10 mouse cellular contexts compared by ENCODE assay signal in the genomic region with DNA sequence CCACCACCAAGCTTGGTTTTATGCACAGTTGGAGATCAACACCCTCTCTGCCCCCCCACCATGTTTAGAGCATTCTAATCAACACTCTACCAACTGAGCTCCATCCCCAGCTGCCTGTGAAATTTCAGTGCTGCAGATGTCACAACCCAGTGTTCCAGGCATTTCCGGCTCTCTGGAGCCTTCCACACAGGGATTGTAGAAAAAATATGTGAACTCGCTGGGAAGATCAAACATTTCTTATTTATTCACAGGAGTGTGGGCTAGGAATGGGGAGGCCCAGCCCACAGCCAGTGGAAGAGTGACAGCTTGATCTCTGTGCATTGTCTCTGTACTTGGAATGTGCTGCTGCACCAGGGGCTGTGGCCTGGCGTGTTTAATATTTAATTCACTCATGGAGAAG. TPM values are rescaled to one million over a fixed set of nuclear protein-coding genes. Genes with fewer than 3 reads are reported as not detected.
DNase-seq lines count a peak whose midpoint lies in the region; ATAC-seq and TF ChIP-seq lines count a peak whose summit lies in the region.
"Had no signal": no experiment of that assay in that cellular context is flagged by ENCODE, and none has a peak within 500 bp of the region (broad histone marks: within the 10 kb centered on the region; RNA-seq: fewer than 3 reads in every experiment).

No protein-coding gene starts in this region.

- no peak for TF ChIP-seq CTCF in left cerebral cortex, adult 2 months (IDR thresholded peaks at IDR 0.05)

- H3K27me3 ChIP-seq in forebrain, embryonic 10.5 days (ENCODE audit: poor library complexity, severe bottlenecking): peaks cover 12% of the 10 kb centered on the region; the same call in 1 of the 2 replicates
- no peaks in the 10 kb centered on the region for H3K27me3 ChIP-seq in hindbrain, embryonic 16.5 days (replicated peaks; ENCODE audit: control insufficient read depth, insufficient read depth, low read length)
- no peaks in the 10 kb centered on the region for H3K27me3 ChIP-seq in neural tube, embryonic 14.5 days (ENCODE audit: control insufficient read depth, insufficient read depth, low read length)

- DNase-seq in left cerebral cortex, adult 2 months (ENCODE audit: extremely low spot score in 1 of 2, low spot score in 2 of 2): no peak
- no peak for DNase-seq in left cerebral cortex, postnatal 14 days (ENCODE audit: low spot score in 2 of 2)
- no peak for DNase-seq in forebrain, embryonic 10.5 days (ENCODE audit: extremely low spot score, low spot score)
- no peak for DNase-seq in urinary bladder, adult 18-20 months (ENCODE audit: low spot score in 2 of 2)
- no peak for DNase-seq in ovary, adult 18-20 months (ENCODE audit: low spot score)
- DNase-seq: cerebellum, adult 11-12 months; gastrocnemius, postnatal 10 days; spleen, adult 18-20 months had no signal

- H3K4me1 ChIP-seq in forebrain, embryonic 10.5 days: peaks cover 63% of the 10 kb centered on the region
- peaks cover 64% of the 10 kb centered on the region for H3K4me1 ChIP-seq in hindbrain, embryonic 16.5 days (ENCODE audit: control insufficient read depth, insufficient read depth, low read depth, low read length)
- H3K4me1 ChIP-seq in neural tube, embryonic 14.5 days (ENCODE audit: control insufficient read depth, insufficient read depth, low read length): peaks cover 68% of the 10 kb centered on the region

- peak overlapping the region; percentile 64 for H3K27ac ChIP-seq in left cerebral cortex, adult 2 months
- H3K27ac ChIP-seq in forebrain, embryonic 10.5 days: no peak overlapping the region
- H3K27ac ChIP-seq in hindbrain, embryonic 16.5 days (ENCODE audit: low read depth, low read length): peak overlapping the region; percentile 32; the same call in 1 of the 2 replicates
- H3K27ac ChIP-seq in neural tube, embryonic 14.5 days (ENCODE audit: low read depth, low read length): peak overlapping the region; percentile 44

- H3K36me3 ChIP-seq in forebrain, embryonic 10.5 days (replicated peaks): peaks cover 26% of the 10 kb centered on the region
- H3K36me3 ChIP-seq in hindbrain, embryonic 16.5 days (ENCODE audit: control insufficient read depth, insufficient read depth, low read length): peaks cover 16% of the 10 kb centered on the region
- peaks cover 14% of the 10 kb centered on the region; the same call in 1 of the 2 replicates for H3K36me3 ChIP-seq in neural tube, embryonic 14.5 days (ENCODE audit: control insufficient read depth, insufficient read depth, low read length)

- no peak for ATAC-seq in hindbrain, embryonic 16.5 days
- no peak for ATAC-seq in neural tube, embryonic 14.5 days (ENCODE audit: low read depth)

- H3K4me3 ChIP-seq in left cerebral cortex, adult 2 months: peak overlapping the region; percentile 94
- H3K4me3 ChIP-seq in forebrain, embryonic 10.5 days: peak overlapping the region; percentile 9; the same call in 1 of the 2 replicates
- H3K4me3 ChIP-seq in hindbrain, embryonic 16.5 days (ENCODE audit: low read length): peak overlapping the region; percentile 88
- peak overlapping the region; percentile 36 for H3K4me3 ChIP-seq in neural tube, embryonic 14.5 days (ENCODE audit: low read depth, low read length)

- peaks cover 26% of the 10 kb centered on the region for H3K9me3 ChIP-seq in forebrain, embryonic 10.5 days
- no peaks in the 10 kb centered on the region; the same call in 1 of the 2 replicates for H3K9me3 ChIP-seq in hindbrain, embryonic 16.5 days (ENCODE audit: control insufficient read depth, low read length)
- H3K9me3 ChIP-seq in neural tube, embryonic 14.5 days (ENCODE audit: control insufficient read depth, low read length): no peaks in the 10 kb centered on the region

- 73% methylated on average over 3 of the region's 3 CpGs for WGBS in forebrain, embryonic 10.5 days
- WGBS in hindbrain, embryonic 16.5 days: 21% methylated on average over 3 of the region's 3 CpGs
- 38% methylated on average over 3 of the region's 3 CpGs for WGBS in neural tube, embryonic 14.5 days

- peak overlapping the region; percentile 55 for H3K9ac ChIP-seq in hindbrain, embryonic 16.5 days (ENCODE audit: low read depth, low read length)
- H3K9ac ChIP-seq in neural tube, embryonic 14.5 days (replicated peaks; ENCODE audit: low read depth, low read length): peak overlapping the region; percentile 46

- H3K4me2 ChIP-seq in hindbrain, embryonic 16.5 days (ENCODE audit: low read length): peak overlapping the region; percentile 88
- peak overlapping the region; percentile 86 for H3K4me2 ChIP-seq in neural tube, embryonic 14.5 days (ENCODE audit: low read depth, low read length)

- intact Hi-C loops in left cerebral cortex, adult 2 months (cut with DNase I): no loop called here
- intact Hi-C loops in left cerebral cortex, postnatal 14 days (cut with DNase I): loop anchor here (10.0 kb wide), 1 partner anchor 274 kb away; no protein-coding TSS in a partner anchor

RNA-seq across cellular contexts. Expression of gene Kif3c, which starts 3.8 kb away (rescaled TPM):
- total RNA-seq in left cerebral cortex, adult 2 months (2021): 100 to 1,000 TPM; 188 TPM
- total RNA-seq in left cerebral cortex, postnatal 14 days (2021): 100 to 1,000 TPM; 210 to 212 TPM
- 15.0 and 15.1 TPM in 2 replicates for polyA plus RNA-seq in forebrain, embryonic 10.5 days (2016; fragmentation: Nextera tagmentation; extraction: Ambion mirVana)
- polyA plus RNA-seq in hindbrain, embryonic 16.5 days (2015; fragmentation: Nextera tagmentation; extraction: Ambion mirVana): 75.9 and 91.8 TPM in 2 replicates
- polyA plus RNA-seq in neural tube, embryonic 14.5 days (2014; fragmentation: Nextera tagmentation; extraction: Ambion mirVana): 66.9 and 84.4 TPM in 2 replicates

RNA-seq across cellular contexts. Expression of gene Asxl2, which starts 57.9 kb away (rescaled TPM):
- total RNA-seq in left cerebral cortex, adult 2 months (2021): 10 to 100 TPM; 31.3 to 33.3 TPM
- total RNA-seq in left cerebral cortex, postnatal 14 days (2021): 10 to 100 TPM; 26.3 to 29.7 TPM
- 16.4 and 17.7 TPM in 2 replicates for polyA plus RNA-seq in forebrain, embryonic 10.5 days (2016; fragmentation: Nextera tagmentation; extraction: Ambion mirVana)
- polyA plus RNA-seq in hindbrain, embryonic 16.5 days (2015; fragmentation: Nextera tagmentation; extraction: Ambion mirVana): 10.1 and 11.2 TPM in 2 replicates
- 14.7 and 15.3 TPM in 2 replicates for polyA plus RNA-seq in neural tube, embryonic 14.5 days (2014; fragmentation: Nextera tagmentation; extraction: Ambion mirVana)

RNA-seq across cellular contexts. Expression of gene Rab10, which starts 59.0 kb away (rescaled TPM):
- 100 to 1,000 TPM; 132 to 134 TPM for total RNA-seq in left cerebral cortex, adult 2 months (2021)
- 100 to 1,000 TPM; 168 to 172 TPM for total RNA-seq in left cerebral cortex, postnatal 14 days (2021)
- polyA plus RNA-seq in forebrain, embryonic 10.5 days (2016; fragmentation: Nextera tagmentation; extraction: Ambion mirVana): 69.4 and 71.5 TPM in 2 replicates
- 139 and 145 TPM in 2 replicates for polyA plus RNA-seq in hindbrain, embryonic 16.5 days (2015; fragmentation: Nextera tagmentation; extraction: Ambion mirVana)
- 157 and 179 TPM in 2 replicates for polyA plus RNA-seq in neural tube, embryonic 14.5 days (2014; fragmentation: Nextera tagmentation; extraction: Ambion mirVana)

Comparison
In these comparisons a context has a peak if more than half of its experiments do, and no peak if none do; other contexts are left out.
1. H3K4me3 ChIP-seq: peak in every context shown above with its lines; median percentile 94 in left cerebral cortex, adult 2 months; 88 in hindbrain, embryonic 16.5 days; 36 in neural tube, embryonic 14.5 days; 9 in forebrain, embryonic 10.5 days.